Mouse (Mus musculus): ENCODE measurements around the gene Gdf15. TPM values are rescaled to one million over a fixed set of nuclear protein-coding genes. Genes with fewer than 3 reads are reported as not detected.

Gdf15 gene
- total and polyA plus RNA-seq, 3 experiments = 0.15 to 0.63 TPM; not detected in 1

- H3K27me3 ChIP-seq (ENCODE audit: control insufficient read depth in 1 of 2, insufficient read depth in 2 of 2, low read length in 2 of 2) = no peaks in the 10 kb centered on the region
- no peak overlapping the region for H3K27ac ChIP-seq (ENCODE audit: control insufficient read depth, low read depth, low read length)
- H3K4me3 ChIP-seq (ENCODE audit: control insufficient read depth in 1 of 2, insufficient read depth in 1 of 2, low read depth in 2 of 2, low read length in 2 of 2) = no peak overlapping the region
- H3K4me1 ChIP-seq (ENCODE audit: control insufficient read depth in 1 of 2, insufficient read depth in 2 of 2, low read length in 2 of 2) = peaks cover 2 to 29% of the 10 kb centered on the region in 2 experiments
- DNase-seq (ENCODE audit: low read depth, low spot score) = no peak
- H3K9ac ChIP-seq (ENCODE audit: control insufficient read depth, low read depth, low read length, poor library complexity, severe bottlenecking) = no peak overlapping the region
- H3K9me3 ChIP-seq (replicated peaks; ENCODE audit: insufficient read depth, low read length) = no peaks in the 10 kb centered on the region
- H3K36me3 ChIP-seq (ENCODE audit: control insufficient read depth in 1 of 2, insufficient read depth in 2 of 2, low read length in 2 of 2) = peaks cover 0 to 15% of the 10 kb centered on the region in 2 experiments; a peak in 2 of 4 replicates
- TF ChIP-seq EP300 (IDR thresholded peaks at IDR 0.05; ENCODE audit: low read depth in 1 of 2, low read length in 2 of 2) (no peak), RCOR1 (IDR thresholded peaks at IDR 0.05; ENCODE audit: low read depth, low read length) (no peak), ZKSCAN1 (IDR thresholded peaks at IDR 0.05; ENCODE audit: low read depth, low read length) (no peak)
- H3K79me2 ChIP-seq (ENCODE audit: control insufficient read depth, insufficient read depth, low read length, poor library complexity) = peaks cover 5% of the 10 kb centered on the region; the same call in 1 of the 2 replicates
These were observed 17.8 kb downstream of the Gdf15 start for GRCm38 (mm10) chr8:70614469-70614868.

- TF ChIP-seq ELF1 (IDR thresholded peaks at IDR 0.05; ENCODE audit: low read depth, low read length) (no peak), GABPA (IDR thresholded peaks at IDR 0.05; ENCODE audit: low read depth, low read length) (no peak), USF1 (IDR thresholded peaks at IDR 0.05; ENCODE audit: low read depth, low read length) (no peak), ZC3H11A (IDR thresholded peaks at IDR 0.05; ENCODE audit: low read depth, low read length) (no peak), ZKSCAN1 (IDR thresholded peaks at IDR 0.05; ENCODE audit: low read depth, low read length) (no peak), MXI1 (IDR thresholded peaks at IDR 0.05; ENCODE audit: low read depth, low read length) (no peak), MYC (IDR thresholded peaks at IDR 0.05; ENCODE audit: low read depth, low read length) (no peak), NELFE (IDR thresholded peaks at IDR 0.05; ENCODE audit: low read depth, low read length) (no peak), TBP (IDR thresholded peaks at IDR 0.05; ENCODE audit: low read depth, low read length) (no peak), CHD1 (IDR thresholded peaks at IDR 0.05; ENCODE audit: low read depth, low read length) (no peak), POLR2A (IDR thresholded peaks at IDR 0.05; ENCODE audit: control insufficient read depth in 1 of 2, insufficient read depth in 1 of 2, low read depth in 1 of 2, low read length in 2 of 2, poor library complexity in 1 of 2) (no peak), KAT2A (conservative IDR thresholded peaks at IDR 0.05; ENCODE audit: low read depth, low read length) (no peak), UBTF (IDR thresholded peaks at IDR 0.05; ENCODE audit: borderline replicate concordance, insufficient read depth, low read depth, low read length) (no peak), JUND (IDR thresholded peaks at IDR 0.05; ENCODE audit: low read depth, low read length) (no peak)
These were observed 18.5 kb downstream of the Gdf15 start for GRCm38 (mm10) chr8:70613763-70614162.

More at GRCm38 (mm10) chr8:70613763-70614162, 18.5 kb downstream of the Gdf15 start:
- Histone ChIP-seq H3K79me2 (ENCODE audit: control insufficient read depth, insufficient read depth, low read length, poor library complexity) (peaks cover 5% of the 10 kb centered on the region; the same call in 1 of the 2 replicates), H3K4me1 (ENCODE audit: control insufficient read depth in 1 of 2, insufficient read depth in 2 of 2, low read length in 2 of 2) (peaks cover 2 to 32% of the 10 kb centered on the region in 2 experiments), H3K9ac (ENCODE audit: control insufficient read depth, low read depth, low read length, poor library complexity, severe bottlenecking) (no peak overlapping the region), H3K27me3 (ENCODE audit: control insufficient read depth in 1 of 2, insufficient read depth in 2 of 2, low read length in 2 of 2) (no peaks in the 10 kb centered on the region), H3K27ac (ENCODE audit: control insufficient read depth, low read depth, low read length) (no peak overlapping the region), H3K36me3 (ENCODE audit: control insufficient read depth in 1 of 2, insufficient read depth in 2 of 2, low read length in 2 of 2) (peaks cover 0 to 15% of the 10 kb centered on the region in 2 experiments; a peak in 2 of 4 replicates), H3K4me3 (ENCODE audit: control insufficient read depth in 1 of 2, insufficient read depth in 1 of 2, low read depth in 2 of 2, low read length in 2 of 2) (no peak overlapping the region), H3K9me3 (replicated peaks; ENCODE audit: insufficient read depth, low read length) (no peaks in the 10 kb centered on the region)
- no peak for DNase-seq (ENCODE audit: low read depth, low spot score)

All from MEL (cell line).